Mouse (Mus musculus): ENCODE data around the gene Ube2l6. TPM values are rescaled to one million over a fixed set of nuclear protein-coding genes. Genes with fewer than 3 reads are reported as not detected.
A peak's percentile ranks its signal among the peaks of the same experiment; 100 is the strongest.

Gene Ube2l6
- 10 to 100 TPM; 67.6 to 87.8 TPM for total RNA-seq (2021)
- long read RNA-seq, experiment 1, transcript Ube2l6-201 (4 exons, 1,560 nt): major isoform, 177 of 180 reads
- long read RNA-seq, experiment 1, partial matches to known transcripts: 0 of 180 reads
- long read RNA-seq, experiment 1, other reads (novel, unspliced or antisense): 3 of 180 reads
- long read RNA-seq, experiment 2, transcript Ube2l6-201 (4 exons, 1,560 nt): major isoform, 81 of 82 reads
- long read RNA-seq, experiment 2, partial matches to known transcripts: 0 of 82 reads
- long read RNA-seq, experiment 2, other reads (novel, unspliced or antisense): 1 of 82 reads

- intact Hi-C loops (cut with DNase I): loop anchor here (5.0 kb wide), 1 partner anchor 56 kb away; the partner anchor contains the start of gene Gm19426
- peak; percentile 68 to 73 for DNase-seq
These were observed at the start of gene Ube2l6 for GRCm38 (mm10) chr2:84798493-84798921. TSS of gene Ube2l6 (plus strand) at chr2:84798828.

DNA sequence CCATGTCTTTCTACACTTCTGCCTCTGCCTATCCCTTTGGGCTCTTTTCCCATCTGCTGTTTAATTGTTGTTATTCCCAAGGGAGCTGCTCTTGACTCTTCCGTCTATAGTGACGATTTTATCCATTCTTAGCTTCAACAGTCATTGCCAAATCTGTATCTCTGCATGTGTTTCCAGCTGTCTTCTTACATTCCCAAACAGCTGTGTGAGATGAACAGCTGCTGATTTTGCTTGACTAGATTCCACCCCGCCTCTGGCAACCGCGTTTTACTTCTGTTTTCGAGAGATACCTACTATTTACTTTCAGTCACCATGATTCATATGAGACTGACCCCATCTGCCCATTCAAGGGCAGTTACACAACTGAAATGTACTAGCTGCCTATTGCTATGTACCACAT is 48.5 kb upstream of the Ube2l6 start:
- intact Hi-C loops (cut with DNase I): no loop called here
- peak; percentile 44 to 47 for DNase-seq

DNA sequence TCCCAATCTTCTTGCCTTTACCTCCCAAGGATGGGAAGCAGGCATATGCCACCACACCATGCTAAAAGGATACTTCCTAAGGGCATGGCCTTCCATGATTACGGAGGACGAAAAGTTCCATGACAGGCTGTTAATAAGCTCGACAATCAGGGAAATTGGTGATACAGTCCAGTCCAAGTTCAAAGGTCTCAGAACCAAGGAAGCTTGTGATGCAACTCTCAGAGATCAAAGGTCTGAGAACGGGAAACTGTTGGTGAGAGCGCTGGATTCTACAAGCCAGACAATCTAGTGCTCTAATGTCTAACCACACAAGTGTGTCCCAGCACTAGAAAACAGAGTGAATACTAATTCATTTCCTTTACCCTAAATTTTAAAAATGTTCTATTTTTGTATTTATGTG is 42.4 kb upstream of the Ube2l6 start:
- DNase-seq: no peak
- intact Hi-C loops (cut with DNase I): loop anchor here (2.0 kb wide), 1 partner anchor 15 kb away; no protein-coding TSS in a partner anchor

DNA sequence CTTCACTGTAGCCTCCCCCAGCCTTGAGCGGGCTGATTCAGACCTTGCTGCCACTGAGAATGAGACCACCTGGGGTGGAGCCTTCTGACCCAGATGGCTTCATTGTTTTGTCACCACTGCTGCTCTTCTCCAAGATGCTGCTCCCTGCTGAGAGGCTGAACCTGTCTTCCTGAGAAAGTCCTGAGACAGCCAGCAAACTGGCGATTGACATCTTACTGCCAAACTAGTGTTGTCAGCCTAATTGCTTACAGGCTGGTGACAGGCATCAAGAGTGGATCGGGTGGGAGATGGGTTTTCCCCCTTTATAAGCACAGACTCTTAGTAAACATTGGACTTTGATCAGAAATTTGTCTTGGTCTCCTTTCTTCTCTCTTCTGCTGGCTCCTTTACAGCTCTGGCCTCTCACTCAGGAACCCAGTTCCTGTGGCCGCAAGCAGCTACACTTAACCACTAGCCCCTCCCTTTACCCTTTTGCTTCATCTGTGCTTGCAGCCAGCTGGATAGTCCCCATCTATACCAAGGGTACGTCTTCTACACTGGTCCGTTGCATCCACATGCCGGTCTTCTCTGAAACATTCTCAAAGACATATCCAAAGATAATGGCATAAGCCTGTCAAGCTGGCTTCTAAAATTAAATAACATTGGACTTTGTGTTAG is 41.5 kb upstream of the Ube2l6 start:
- intact Hi-C loops (cut with DNase I): loop anchor here (2.0 kb wide), 1 partner anchor 16 kb away; no protein-coding TSS in a partner anchor
- no peak for DNase-seq

DNA sequence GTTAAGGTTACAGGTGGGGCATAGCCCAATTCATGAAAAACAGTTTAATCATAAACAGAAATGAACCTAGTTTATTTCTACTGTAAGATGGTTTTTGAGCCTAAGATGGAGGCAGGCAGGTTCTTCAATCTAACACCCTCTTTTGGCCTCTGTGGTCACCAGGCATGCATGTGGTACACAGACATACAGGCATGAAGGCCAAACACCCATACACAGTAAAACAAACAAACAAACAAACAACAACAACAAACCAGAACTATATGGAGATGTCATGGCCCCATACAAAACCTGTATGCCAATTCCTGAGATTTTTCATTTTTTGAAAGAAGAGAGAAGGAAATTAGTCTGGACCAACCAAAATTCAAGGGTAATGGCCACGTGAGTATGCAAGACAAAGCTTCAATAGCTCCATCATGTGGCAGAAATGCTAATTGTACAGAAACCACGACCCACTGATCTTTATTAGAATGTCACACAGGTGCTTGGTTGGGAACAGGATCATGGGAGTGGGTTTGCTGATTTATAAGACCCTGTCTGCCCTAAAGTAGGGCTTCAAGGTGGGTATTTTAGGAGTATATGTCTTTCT is 40.0 kb upstream of the Ube2l6 start:
- DNase-seq: peak in 1 of 2 experiments; percentile 62

GRCm38 (mm10) chr2:84760777-84761176 is 37.9 kb upstream of the Ube2l6 start:
- intact Hi-C loops (cut with DNase I): no loop called here

More for the DNA sequence above, 40.0 kb upstream of the Ube2l6 start:
- intact Hi-C loops (cut with DNase I): no loop called here

DNA sequence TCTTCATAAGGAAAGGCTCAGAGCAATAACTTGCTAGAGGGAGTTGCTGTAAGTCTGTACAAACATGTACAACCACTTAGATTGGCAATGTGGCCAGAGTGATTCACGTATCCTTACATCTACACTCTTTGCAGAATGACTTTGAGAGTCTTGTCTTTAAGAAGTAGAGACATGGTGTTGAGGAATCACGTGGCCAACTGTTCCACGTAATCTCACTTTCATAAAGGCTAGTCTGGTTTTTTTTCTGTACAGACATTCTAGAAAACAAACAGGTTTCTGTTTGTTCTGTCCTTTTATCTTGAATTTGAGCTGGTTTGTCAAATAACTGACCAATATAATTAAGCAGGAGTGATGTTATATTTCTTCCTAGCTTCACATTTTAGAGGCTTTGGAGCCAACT is 37.3 kb upstream of the Ube2l6 start:
- intact Hi-C loops (cut with DNase I): no loop called here
- no peak for DNase-seq

More at GRCm38 (mm10) chr2:84760777-84761176, 37.9 kb upstream of the Ube2l6 start:
- DNase-seq: no peak

- intact Hi-C loops (cut with DNase I): no loop called here
- no peak for DNase-seq
These were observed 36.8 kb upstream of the Ube2l6 start for GRCm38 (mm10) chr2:84761840-84762239.

DNA sequence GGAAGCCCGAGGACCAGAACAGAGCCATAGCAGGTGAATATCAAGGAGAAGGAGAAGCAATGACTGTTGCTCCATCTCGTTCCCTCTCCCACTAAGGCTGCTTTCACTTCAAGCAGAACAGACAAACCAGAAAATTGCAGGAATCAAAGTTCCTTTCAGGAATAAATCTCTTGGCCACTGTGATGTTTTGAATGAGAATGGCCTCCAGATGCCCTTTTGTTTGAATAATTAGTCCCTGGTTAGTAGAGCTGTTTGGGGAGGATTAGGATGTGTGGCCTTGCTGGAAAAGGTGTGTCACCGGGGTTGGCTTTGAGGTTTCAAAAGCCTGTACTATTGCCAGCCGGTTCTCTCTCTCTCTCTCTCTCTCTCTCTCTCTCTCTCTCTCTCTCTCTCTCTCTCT is 36.3 kb upstream of the Ube2l6 start:
- DNase-seq: no peak
- intact Hi-C loops (cut with DNase I): no loop called here

GRCm38 (mm10) chr2:84762818-84763217 is 35.8 kb upstream of the Ube2l6 start:
- no peak for DNase-seq
- intact Hi-C loops (cut with DNase I): no loop called here

DNA sequence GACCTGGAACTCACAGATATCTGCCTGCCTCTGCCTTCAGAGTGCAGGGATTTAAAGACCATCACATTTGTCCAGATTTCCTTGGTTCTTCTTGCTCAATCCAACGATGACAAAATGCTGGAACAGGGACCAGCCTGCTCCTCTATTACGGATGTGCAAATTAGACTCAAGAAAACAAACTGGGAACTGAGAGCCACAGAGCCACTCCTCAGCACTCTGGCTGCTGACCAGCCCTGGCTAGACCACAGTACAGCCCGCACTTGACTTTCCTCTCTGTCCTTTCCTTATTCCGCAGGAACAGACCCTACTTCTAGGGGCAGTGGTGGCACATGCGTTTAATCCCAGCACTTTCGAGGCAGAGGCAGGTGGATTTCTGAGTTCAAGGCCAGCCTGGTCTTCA is 28.1 kb upstream of the Ube2l6 start:
- peak; percentile 42 to 55 for DNase-seq
- intact Hi-C loops (cut with DNase I): loop anchor here (5.0 kb wide), 1 partner anchor 47 kb away; no protein-coding TSS in a partner anchor

DNA sequence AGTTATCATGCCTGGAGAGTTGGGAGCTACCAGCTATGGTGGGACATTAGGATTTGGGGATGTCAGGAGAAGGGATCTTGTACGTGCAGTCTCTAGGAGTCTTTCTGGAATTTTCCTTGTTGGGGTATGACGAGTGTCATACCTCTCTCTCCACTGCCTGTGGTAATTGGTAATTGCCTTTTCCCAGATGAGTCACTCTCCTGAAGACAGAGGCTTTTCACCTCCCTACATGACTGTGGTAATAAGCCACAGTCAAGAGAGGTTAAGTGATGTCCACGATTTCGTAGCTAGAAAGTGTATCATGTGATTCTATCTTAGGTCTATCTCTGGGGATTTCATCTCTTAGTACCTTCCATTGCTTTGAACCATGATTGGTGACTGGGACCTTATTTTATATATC is 26.2 kb upstream of the Ube2l6 start:
- DNase-seq: no peak
- intact Hi-C loops (cut with DNase I): loop anchor here (5.0 kb wide), 1 partner anchor 45 kb away; no protein-coding TSS in a partner anchor

- DNase-seq: no peak
- intact Hi-C loops (cut with DNase I): loop anchor here (5.0 kb wide), 1 partner anchor 44 kb away; no protein-coding TSS in a partner anchor
These were observed 25.4 kb upstream of the Ube2l6 start for GRCm38 (mm10) chr2:84773195-84773594.

DNA sequence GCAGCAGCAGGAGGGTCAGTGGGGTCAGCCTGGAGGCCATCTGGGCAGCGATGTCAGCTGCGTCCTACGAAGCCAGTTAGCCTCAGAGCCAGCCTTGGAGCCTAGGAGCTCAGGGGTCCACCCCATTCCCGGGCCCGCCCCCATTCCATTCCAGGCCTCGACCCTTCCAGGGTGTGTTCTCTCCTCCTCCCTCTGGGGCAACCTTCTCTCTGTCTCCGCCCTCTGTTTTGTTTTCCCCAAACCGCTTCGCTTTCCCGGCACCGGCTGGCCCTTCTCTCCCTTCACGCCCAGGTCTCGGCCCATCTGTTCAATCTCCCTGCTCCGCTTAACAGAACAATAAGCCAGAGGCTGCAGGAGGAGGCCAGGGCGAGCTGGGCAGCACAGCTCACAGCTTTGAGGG is 23.9 kb upstream of the Ube2l6 start:
- intact Hi-C loops (cut with DNase I): loop anchor here (5.0 kb wide), 1 partner anchor 43 kb away; no protein-coding TSS in a partner anchor
- peak; percentile 79 to 80 for DNase-seq

DNA sequence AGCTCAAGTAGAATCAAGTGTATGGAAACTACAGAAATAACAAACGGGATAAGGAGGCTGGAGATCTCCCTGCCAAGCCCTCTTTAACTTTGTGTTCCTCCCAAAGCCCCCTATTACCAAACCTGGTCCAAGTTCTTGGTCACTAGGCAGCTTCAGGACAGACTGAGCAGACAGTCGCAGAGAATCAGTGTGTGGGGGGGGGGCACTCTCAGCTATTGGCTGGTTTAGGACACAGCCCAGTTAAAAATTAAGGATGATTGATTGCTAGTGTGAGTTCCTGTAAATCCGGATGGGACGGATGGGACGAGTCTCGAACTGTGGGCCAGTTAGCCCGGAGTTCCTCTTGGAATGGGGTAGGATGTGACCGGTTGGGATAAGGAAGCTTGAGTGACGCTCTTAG is 23.4 kb upstream of the Ube2l6 start, which contains the start of gene Serping1:
Gene Serping1, minus strand, starts transcription at position 204 of the 400 bp plus-strand sequence.
- peak; percentile 9 to 16 for DNase-seq

GRCm38 (mm10) chr2:84775665-84776064 is 23.0 kb upstream of the Ube2l6 start:
- intact Hi-C loops (cut with DNase I): no loop called here
- peak; percentile 37 to 47 for DNase-seq

More for the DNA sequence above, 23.4 kb upstream of the Ube2l6 start, which contains the start of gene Serping1:
- intact Hi-C loops (cut with DNase I): no loop called here

DNA sequence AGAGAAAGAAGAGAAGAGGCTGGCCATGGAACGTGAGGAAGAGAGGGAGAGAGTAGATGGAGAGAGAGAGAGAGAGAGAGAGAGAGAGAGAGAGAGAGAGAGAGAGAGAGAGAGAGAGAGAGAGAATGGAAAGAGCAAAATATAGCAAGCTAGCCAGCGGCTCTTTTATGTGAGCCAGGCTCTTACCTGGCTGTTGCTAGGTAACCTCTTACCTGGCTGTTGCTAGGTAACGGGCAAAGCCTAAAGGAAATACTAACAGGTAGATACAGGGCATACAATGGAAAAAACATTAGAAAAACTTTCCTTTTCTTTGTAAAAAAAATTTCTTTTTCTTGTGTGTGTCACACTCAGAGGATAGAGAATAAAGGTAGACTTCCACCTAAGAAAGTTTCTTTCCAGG is 20.9 kb upstream of the Ube2l6 start:
- DNase-seq: no peak

DNA sequence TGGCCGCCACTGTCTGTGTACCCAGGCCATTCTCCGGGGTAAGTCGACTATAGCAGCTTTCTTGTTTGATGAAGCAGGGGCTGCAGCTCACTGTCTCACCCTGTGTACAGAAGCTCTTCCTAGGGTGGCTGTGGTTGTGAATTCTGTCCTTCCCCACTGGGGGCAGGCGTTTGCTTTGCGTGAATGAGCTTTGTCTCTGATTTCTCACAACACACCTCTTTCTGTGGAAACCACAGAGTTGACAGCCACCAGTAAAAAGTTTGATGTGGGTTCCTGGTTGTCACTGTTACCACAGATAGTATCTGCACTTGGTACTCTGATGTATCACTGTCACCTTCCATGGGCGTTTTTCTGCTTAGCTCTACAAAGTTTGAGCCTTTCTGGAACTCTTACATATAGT is 19.4 kb upstream of the Ube2l6 start:
- DNase-seq: no peak
- intact Hi-C loops (cut with DNase I): no loop called here

More for the DNA sequence above, 20.9 kb upstream of the Ube2l6 start:
- intact Hi-C loops (cut with DNase I): no loop called here

- no peak for DNase-seq
- intact Hi-C loops (cut with DNase I): no loop called here
These were observed 15.3 kb upstream of the Ube2l6 start for GRCm38 (mm10) chr2:84783315-84783714.

DNA sequence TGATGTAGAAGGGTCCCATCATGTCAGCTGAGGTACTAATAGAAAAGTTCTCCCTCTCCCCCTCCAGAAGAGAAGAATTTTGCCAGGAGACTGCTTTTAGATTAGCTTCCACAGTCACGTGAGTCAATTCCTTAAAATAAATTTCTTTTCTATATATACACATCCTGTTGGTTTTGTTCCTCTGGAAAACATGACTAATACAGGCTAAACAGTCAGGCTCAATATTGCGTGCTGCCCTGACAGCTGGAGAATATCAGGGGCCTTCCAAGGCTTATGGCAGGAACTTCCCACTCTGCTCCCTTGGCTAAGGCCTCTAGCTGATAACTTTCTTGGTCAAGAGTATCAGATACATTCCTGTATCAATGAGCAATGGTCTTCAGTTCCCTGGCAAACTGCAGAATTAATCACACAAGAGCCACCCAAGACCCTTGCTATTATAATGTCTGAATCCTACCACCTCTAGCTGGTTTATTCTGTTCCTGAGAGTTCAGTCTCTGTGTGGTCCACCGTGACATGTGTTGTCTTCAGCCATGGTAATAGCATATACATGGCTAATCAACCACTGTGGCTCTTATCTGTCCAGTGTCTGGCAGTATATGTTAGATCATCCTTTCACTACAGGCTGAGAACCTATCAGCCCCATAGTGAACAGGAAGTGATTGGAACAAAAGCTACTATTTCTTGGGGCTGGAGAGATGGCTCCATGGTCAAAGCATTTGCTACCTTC is 14.6 kb upstream of the Ube2l6 start:
- peak in 1 of 2 experiments; percentile 45 for DNase-seq
- intact Hi-C loops (cut with DNase I): no loop called here

Data from heart, postnatal 14 days (tissue).